Mouse (Mus musculus): ENCODE measurements around the gene Vwa2.

The Vwa2 gene

GRCm38 (mm10) chr19:56950818-56951217, 76.8 kb downstream of the Vwa2 start:
- no peak for DNase-seq

- peak; percentile 42 for DNase-seq
Observed at GRCm38 (mm10) chr19:56953856-56954255, 79.8 kb downstream of the Vwa2 start.

- DNase-seq, result peak; percentile 54
Observed at GRCm38 (mm10) chr19:56954857-56955256, 80.8 kb downstream of the Vwa2 start.

GRCm38 (mm10) chr19:56955568-56956513, 81.8 kb downstream of the Vwa2 start:
- no peak for DNase-seq

GRCm38 (mm10) chr19:56958011-56958410, 84.0 kb downstream of the Vwa2 start:
- DNase-seq, result no peak

GRCm38 (mm10) chr19:56958582-56959021, 84.6 kb downstream of the Vwa2 start:
- DNase-seq, result peak; percentile 60

GRCm38 (mm10) chr19:56959057-56959456, 85.0 kb downstream of the Vwa2 start:
- no peak for DNase-seq

- DNase-seq, result no peak
Observed at GRCm38 (mm10) chr19:56959601-56960000, 85.6 kb downstream of the Vwa2 start.

Data from lung, postnatal 10 days (tissue).